In genomic region chr6:146157099-146157498, GRCm38 (mm10) we compare ENCODE assay signal across 17 mouse cellular contexts.
"Had no signal": no experiment of that assay in that cellular context is flagged by ENCODE, and none has a peak within 500 bp of the region (broad histone marks: within the 10 kb centered on the region; RNA-seq: fewer than 3 reads in every experiment).

No protein-coding gene starts in this region.

- H3K27ac ChIP-seq: limb, embryonic 12.5 days; limb, embryonic 15.5 days; liver, embryonic 14.5 days; macrophage; stomach, embryonic 15.5 days had no signal

- H3K4me3 ChIP-seq: limb, embryonic 12.5 days; limb, embryonic 15.5 days; stomach, embryonic 15.5 days had no signal

- H3K4me1 ChIP-seq: limb, embryonic 12.5 days; limb, embryonic 15.5 days; stomach, embryonic 15.5 days had no signal

- DNase-seq: kidney, adult 18-20 months; kidney, adult 9 months; kidney, postnatal 14 days; kidney, postnatal 4 days; left cerebral cortex, postnatal 4 days; liver, postnatal 0 days; lung, embryonic 14.5 days; midbrain, embryonic 14.5 days; spleen, adult 18-20 months; thymus, postnatal 25 days had no signal

- H3K27me3 ChIP-seq: limb, embryonic 12.5 days; limb, embryonic 15.5 days; stomach, embryonic 15.5 days had no signal

- ATAC-seq: liver, postnatal 0 days; lung, postnatal 0 days had no signal

- H3K36me3 ChIP-seq: limb, embryonic 12.5 days; limb, embryonic 15.5 days; stomach, embryonic 15.5 days had no signal

- H3K9me3 ChIP-seq: limb, embryonic 12.5 days; limb, embryonic 15.5 days; stomach, embryonic 15.5 days had no signal

- H3K4me2 ChIP-seq: limb, embryonic 12.5 days; limb, embryonic 15.5 days; liver, embryonic 11.5 days; lung, embryonic 14.5 days; stomach, embryonic 15.5 days had no signal

- H3K9ac ChIP-seq: limb, embryonic 12.5 days; limb, embryonic 15.5 days; liver, embryonic 14.5 days; liver, postnatal 0 days; lung, embryonic 14.5 days; stomach, embryonic 15.5 days had no signal
